Mouse (Mus musculus) Muller cell, postnatal 12 days (primary cell): ENCODE results near the gene Xylt2.

Source experiments
- DNase-seq: peaks from one replicate; pipeline ENCODE4 v3.0.0-alpha.2; 2015; ENCODE audit errors: inconsistent ontology term

The Xylt2 gene

DNA sequence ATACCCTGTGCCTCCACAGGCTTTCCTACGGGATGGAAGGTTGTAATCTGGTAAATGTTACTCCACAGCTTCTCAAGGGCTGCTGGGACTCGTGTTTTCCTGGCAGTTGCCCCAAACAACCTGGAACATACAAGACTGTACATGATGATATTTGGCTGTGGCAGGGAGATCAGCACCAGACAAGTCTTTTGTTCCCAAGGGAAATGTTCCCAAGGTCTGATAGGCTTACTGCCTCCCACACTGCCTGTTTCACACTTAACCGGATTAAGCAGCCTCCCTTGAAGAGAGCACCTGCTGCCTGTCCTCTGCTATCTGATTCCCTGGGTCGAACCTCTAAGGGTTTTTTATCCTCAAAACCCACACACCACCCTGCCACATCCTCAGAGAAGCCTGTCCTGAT, 61.8 kb downstream of the Xylt2 start:
- DNase-seq = no peak

DNA sequence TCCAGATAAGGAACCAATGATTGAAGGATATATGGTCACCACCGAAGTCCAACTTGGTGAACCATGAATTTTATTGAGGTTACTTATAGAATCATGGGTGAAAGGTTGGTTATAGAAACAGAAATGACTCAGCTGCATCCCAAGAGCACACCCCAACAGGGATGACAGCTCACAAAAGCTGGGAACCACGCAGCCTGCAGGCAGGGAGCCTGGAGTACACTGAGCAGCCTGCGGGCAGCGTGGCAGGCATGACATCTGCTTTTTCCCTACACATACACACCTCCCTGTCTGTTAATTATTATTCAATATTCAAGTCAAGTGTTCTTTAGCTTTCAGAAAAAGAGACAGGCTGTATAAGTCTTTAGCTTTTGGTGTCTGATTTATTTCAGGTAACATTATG, 62.7 kb downstream of the Xylt2 start:
- no peak for DNase-seq
